Mouse (Mus musculus) limb, embryonic 11.5 days (tissue): ENCODE results near the gene Slc35f6. TPM values are rescaled to one million over a fixed set of nuclear protein-coding genes. Genes with fewer than 3 reads are reported as not detected.
"Not testable (repeated sequence)": the region's sequence is repeated elsewhere in the genome, so short reads cannot be mapped to it uniquely, and the experiment has no call there.

Experiments used
- ATAC-seq: fragments of 200-750 bp; cut with Nextera tagmentation; 2 replicates; pipeline ENCODE4 v1.8.0; 2017; ENCODE audit warnings: low read depth; ENCODE audit not compliant: insufficient number of reproducible peaks, low FRiP score, low TSS enrichment
- DNase-seq: peaks from one replicate; pipeline ENCODE4 v3.0.0-alpha.2; 2015; ENCODE audit warnings: low spot score
- H3K27ac ChIP-seq: fragments of 300-500 bp; sonication (generic); replicated peaks from 2 replicates; pipeline ENCODE4 v1.5.1; 2014; ENCODE audit warnings: low read depth, mild to moderate bottlenecking, low read length
- H3K27me3 ChIP-seq: fragments of 300-500 bp; sonication (generic); 2 replicates; pipeline ENCODE4 v1.6.1; 2014; ENCODE audit warnings: mild to moderate bottlenecking, low read length, mixed read lengths; ENCODE audit not compliant: control insufficient read depth, insufficient read depth
- H3K36me3 ChIP-seq: fragments of 300-500 bp; sonication (generic); 2 replicates; pipeline ENCODE4 v1.6.1; 2014; ENCODE audit warnings: mild to moderate bottlenecking, low read length, moderate library complexity, mixed read lengths; ENCODE audit not compliant: control insufficient read depth, insufficient read depth
- H3K4me1 ChIP-seq: fragments of 300-500 bp; sonication (generic); 2 replicates; pipeline ENCODE4 v1.6.1; 2014; ENCODE audit warnings: low read length, mixed read lengths; ENCODE audit not compliant: control insufficient read depth, insufficient read depth
- H3K4me2 ChIP-seq: fragments of 300-500 bp; sonication (generic); 2 replicates; pipeline ENCODE4 v1.6.1; 2014; ENCODE audit warnings: low read depth, mild to moderate bottlenecking, moderate library complexity; ENCODE audit not compliant: severe bottlenecking
- H3K4me3 ChIP-seq: fragments of 300-500 bp; sonication (generic); 2 replicates; pipeline ENCODE4 v1.5.1; 2014; ENCODE audit warnings: low read depth, low read length
- H3K9ac ChIP-seq: fragments of 300-500 bp; sonication (generic); 2 replicates; pipeline ENCODE4 v1.6.1; 2014; ENCODE audit warnings: mild to moderate bottlenecking, low read length
- H3K9me3 ChIP-seq: fragments of 300-500 bp; sonication (generic); 2 replicates; pipeline ENCODE4 v1.6.1; 2016; ENCODE audit warnings: low read length; ENCODE audit not compliant: control insufficient read depth
- WGBS: fragments of 180-500 bp; shearing (Covaris S2); extraction: QIAGEN DNeasy Blood & Tissue Kit; methylation state at CpG from one replicate; pipeline ENCODE4 v1.1.7; 2014; 5-methylcytosine and 5-hydroxymethylcytosine counted together
- polyA plus RNA-seq: library from polyadenylated mRNA; unstranded; fragments of >200 nt; fragmentation: Nextera tagmentation; extraction: Ambion mirVana; gene quantifications from 2 replicates; pipeline ENCODE4 v1.2.1, GENCODE M21; 2014

The Slc35f6 gene
- polyA plus RNA-seq, 1 experiment from 2014 or later, result 20.2 TPM

DNA sequence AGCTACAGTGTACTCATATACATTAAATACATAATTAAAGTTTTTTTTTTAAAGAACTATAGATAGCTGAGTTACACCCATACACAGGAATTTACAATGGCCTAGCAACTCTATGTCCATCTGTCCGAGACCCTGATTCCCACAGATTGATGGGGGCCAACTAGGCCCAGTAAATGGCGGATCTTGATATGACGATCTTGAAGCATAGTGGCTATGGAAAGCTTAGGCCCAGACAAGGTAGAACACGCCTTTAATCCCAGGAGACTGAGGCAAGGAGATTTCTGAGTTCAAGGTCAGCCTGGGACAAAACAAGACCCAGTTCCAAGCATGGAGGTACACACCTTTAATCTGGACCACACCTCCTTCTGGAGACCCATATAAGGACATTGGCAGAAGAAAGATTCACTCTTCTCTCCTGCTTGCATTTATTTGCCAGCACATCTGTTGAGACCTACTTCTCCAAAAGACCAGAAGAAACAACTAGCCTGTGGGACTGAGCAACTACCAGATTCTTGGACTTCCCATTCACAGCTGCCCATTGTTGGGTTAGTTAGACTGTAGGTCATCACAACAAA lies 31.1 kb downstream of the Slc35f6 start:
- no peak overlapping the region for H3K4me3 ChIP-seq
- no peak overlapping the region for H3K9ac ChIP-seq
- no peaks in the 10 kb centered on the region for H3K9me3 ChIP-seq
- peaks cover 4% of the 10 kb centered on the region for H3K36me3 ChIP-seq
- no peaks in the 10 kb centered on the region for H3K27me3 ChIP-seq
- WGBS, result 91% methylated on average over 4 of the region's 4 CpGs
- H3K27ac ChIP-seq, result no peak overlapping the region
- H3K4me1 ChIP-seq, result no peaks in the 10 kb centered on the region
- no peak for ATAC-seq
- DNase-seq, result no peak
- no peak overlapping the region for H3K4me2 ChIP-seq

- H3K4me1 ChIP-seq, result no peaks in the 10 kb centered on the region
- H3K36me3 ChIP-seq, result peaks cover 4% of the 10 kb centered on the region
- ATAC-seq (no peak), DNase-seq (no peak)
- WGBS, result 86% methylated on average over 5 of the region's 5 CpGs
- no peak overlapping the region for H3K4me3 ChIP-seq
- H3K4me2 ChIP-seq, result no peak overlapping the region
- H3K9me3 ChIP-seq, result no peaks in the 10 kb centered on the region
- H3K27ac ChIP-seq, result no peak overlapping the region
- no peaks in the 10 kb centered on the region for H3K27me3 ChIP-seq
- no peak overlapping the region for H3K9ac ChIP-seq
These were observed 31.9 kb downstream of the Slc35f6 start for GRCm38 (mm10) chr5:30679593-30679992.

DNA sequence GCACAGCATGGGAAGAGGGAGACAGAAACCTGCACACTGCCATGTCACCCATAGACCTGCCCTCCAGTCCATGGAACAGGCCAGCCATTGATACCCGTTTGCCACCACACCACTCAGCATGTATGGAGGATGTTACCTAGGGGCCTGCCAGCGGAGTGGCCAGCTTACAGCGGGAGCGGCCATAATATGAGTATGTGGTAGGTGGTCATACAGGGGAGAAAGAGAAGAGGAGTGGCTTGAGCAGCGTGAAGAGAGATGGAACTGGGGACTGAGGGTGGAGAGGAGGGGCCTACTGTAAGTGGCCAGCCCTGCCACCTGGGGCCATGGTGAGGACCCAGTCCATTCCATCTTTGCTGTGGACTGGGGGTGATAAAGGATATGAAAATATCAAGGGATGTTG lies 34.2 kb downstream of the Slc35f6 start:
- Histone ChIP-seq H3K27me3 (no peaks in the 10 kb centered on the region), H3K4me1 (no peaks in the 10 kb centered on the region), H3K27ac (no peak overlapping the region), H3K9ac (no peak overlapping the region), H3K36me3 (no peaks in the 10 kb centered on the region), H3K4me3 (no peak overlapping the region), H3K4me2 (no peak overlapping the region), H3K9me3 (no peaks in the 10 kb centered on the region)
- ATAC-seq, result no peak
- WGBS, result 74% methylated on average over 5 of the region's 5 CpGs
- no peak for DNase-seq

GRCm38 (mm10) chr5:30682967-30683600 lies 35.4 kb downstream of the Slc35f6 start:
- DNase-seq, result no peak
- Histone ChIP-seq H3K4me1 (no peaks in the 10 kb centered on the region), H3K27ac (no peak overlapping the region), H3K4me2 (no peak overlapping the region), H3K4me3 (no peak overlapping the region), H3K9ac (no peak overlapping the region), H3K36me3 (no peaks in the 10 kb centered on the region), H3K9me3 (no peaks in the 10 kb centered on the region), H3K27me3 (no peaks in the 10 kb centered on the region)
- no peak for ATAC-seq

DNA sequence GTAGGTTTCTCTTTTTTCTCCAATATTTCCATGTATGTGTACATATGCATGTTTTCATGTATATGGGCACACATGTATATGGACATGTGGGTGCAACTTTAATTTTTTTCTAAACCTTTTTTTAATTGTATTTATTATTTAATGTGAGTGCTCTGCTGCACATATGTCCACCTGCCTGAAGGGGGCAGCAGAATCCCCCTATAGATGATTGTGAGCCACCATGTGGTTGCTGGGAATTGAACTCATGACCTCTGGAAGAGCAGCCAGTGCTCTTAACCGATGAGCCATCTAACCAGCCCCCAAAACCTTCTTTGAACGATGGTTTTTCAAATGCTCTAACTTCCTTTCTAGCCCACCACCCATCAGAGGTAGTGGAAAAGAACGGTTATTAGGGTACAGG lies 36.3 kb downstream of the Slc35f6 start:
- no peak overlapping the region for H3K4me3 ChIP-seq
- no peak overlapping the region for H3K9ac ChIP-seq
- H3K27ac ChIP-seq, result no peak overlapping the region
- no peaks in the 10 kb centered on the region for H3K4me1 ChIP-seq
- no peak for DNase-seq
- ATAC-seq, result no peak
- H3K9me3 ChIP-seq, result no peaks in the 10 kb centered on the region
- H3K27me3 ChIP-seq, result no peaks in the 10 kb centered on the region
- H3K36me3 ChIP-seq, result no peaks in the 10 kb centered on the region
- no peak overlapping the region for H3K4me2 ChIP-seq
- 71% methylated on average over 3 of the region's 3 CpGs for WGBS

- H3K9ac ChIP-seq, result no peak overlapping the region
- DNase-seq (peak; percentile 38), ATAC-seq (no peak)
- WGBS, result 70% methylated on average over 3 of the region's 3 CpGs
- no peak overlapping the region for H3K4me3 ChIP-seq
- H3K27me3 ChIP-seq, result no peaks in the 10 kb centered on the region
- no peak overlapping the region for H3K27ac ChIP-seq
- no peaks in the 10 kb centered on the region for H3K9me3 ChIP-seq
- H3K36me3 ChIP-seq, result no peaks in the 10 kb centered on the region
- H3K4me2 ChIP-seq, result no peak overlapping the region
- no peaks in the 10 kb centered on the region for H3K4me1 ChIP-seq
These were observed 39.0 kb downstream of the Slc35f6 start for GRCm38 (mm10) chr5:30686781-30687180.

GRCm38 (mm10) chr5:30700361-30701000 lies 52.7 kb downstream of the Slc35f6 start:
- WGBS, result 78% methylated on average over 8 of the region's 8 CpGs
- DNase-seq (no peak), ATAC-seq (no peak)

DNA sequence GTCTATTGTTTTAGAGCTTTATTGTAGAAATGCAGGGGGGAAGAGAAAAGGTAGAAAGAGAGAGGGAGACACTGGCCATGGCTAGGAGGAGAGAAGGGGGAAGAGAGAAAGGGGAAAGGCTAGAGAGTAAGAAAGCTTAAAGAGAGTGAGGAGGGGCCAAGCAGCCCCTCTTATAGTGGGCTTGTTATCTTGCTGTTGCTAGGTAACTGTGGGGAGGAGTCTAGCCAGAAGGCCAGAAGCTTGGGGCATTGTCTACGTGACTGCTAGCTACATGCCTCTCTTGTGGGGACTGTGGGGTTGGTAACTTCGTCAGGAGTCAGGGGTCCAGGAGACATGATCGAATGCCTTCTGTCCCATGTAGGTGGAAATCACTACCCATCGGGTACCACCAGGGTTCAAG lies 53.6 kb downstream of the Slc35f6 start:
- H3K27ac ChIP-seq, H3K9me3 ChIP-seq, ATAC-seq, H3K9ac ChIP-seq, H3K27me3 ChIP-seq, DNase-seq, H3K4me1 ChIP-seq, H3K4me2 ChIP-seq, H3K36me3 ChIP-seq, H3K4me3 ChIP-seq: not testable (repeated sequence)
- 52% methylated on average over 4 of the region's 4 CpGs for WGBS

More at GRCm38 (mm10) chr5:30700361-30701000, 52.7 kb downstream of the Slc35f6 start:
- Histone ChIP-seq H3K4me3 (no peak overlapping the region), H3K9ac (no peak overlapping the region), H3K4me2 (no peak overlapping the region), H3K27me3 (no peaks in the 10 kb centered on the region), H3K4me1 (no peaks in the 10 kb centered on the region), H3K36me3 (no peaks in the 10 kb centered on the region), H3K9me3 (no peaks in the 10 kb centered on the region), H3K27ac (no peak overlapping the region)
